Mouse (Mus musculus) left cerebral cortex, adult 9 months (tissue): ENCODE data around the gene Tut4.

ENCODE experiments used
- DNase-seq, 2 experiments: peaks; one replicate each; pipeline ENCODE4 v3.0.0; 2022; ENCODE audit warnings: low spot score in 2 of 2

Tut4 gene

DNA sequence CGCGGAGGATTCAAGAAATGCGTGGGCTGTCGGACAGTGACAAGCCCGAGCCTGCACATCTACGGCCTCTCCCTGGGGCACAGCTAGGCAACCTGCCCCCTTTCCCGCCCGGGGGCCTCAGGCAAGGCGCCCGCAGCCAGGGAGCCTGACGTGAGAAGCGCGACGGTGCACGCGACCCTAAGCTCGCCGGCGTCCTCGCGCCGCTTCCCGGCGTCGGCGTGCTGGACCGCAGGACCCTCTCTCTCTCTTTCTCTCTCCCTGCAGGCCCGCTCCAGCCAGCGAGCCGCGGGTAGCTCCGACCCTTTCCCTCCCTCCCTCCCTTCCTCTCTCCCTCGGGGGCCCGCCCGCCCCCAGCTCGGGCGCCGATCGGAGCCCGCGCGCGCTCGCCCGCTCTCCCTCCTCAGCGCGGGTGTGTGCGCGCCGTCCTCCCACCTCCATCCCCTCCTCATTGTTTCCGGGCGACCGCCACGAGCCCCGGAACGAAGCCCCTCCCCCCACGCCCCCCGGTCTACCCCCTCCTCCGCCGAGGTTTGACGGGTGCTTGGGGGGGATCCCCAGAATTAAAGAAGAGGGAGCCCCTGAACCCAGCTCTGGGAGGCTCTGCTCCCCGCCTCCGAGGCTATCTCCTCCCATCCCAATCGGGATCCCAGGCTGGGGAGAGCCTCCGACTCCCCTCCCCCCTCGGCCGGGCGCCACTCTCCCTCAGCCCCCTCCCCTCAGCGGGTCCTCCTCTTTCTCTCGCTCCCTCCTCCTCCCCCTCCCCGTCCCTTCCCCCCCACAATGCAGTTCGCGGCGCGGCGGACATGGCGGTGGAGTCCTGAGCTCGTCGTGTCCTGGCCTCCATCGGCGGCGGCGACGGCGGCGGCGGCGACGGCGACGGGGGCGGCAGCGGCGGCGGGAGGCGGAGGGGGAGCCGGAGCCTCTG, at the start of gene Tut4:
Gene Tut4 (plus strand): TSS at position 196 of the 925 bp plus-strand sequence.
- peak; percentile 70 to 77 for DNase-seq

DNA sequence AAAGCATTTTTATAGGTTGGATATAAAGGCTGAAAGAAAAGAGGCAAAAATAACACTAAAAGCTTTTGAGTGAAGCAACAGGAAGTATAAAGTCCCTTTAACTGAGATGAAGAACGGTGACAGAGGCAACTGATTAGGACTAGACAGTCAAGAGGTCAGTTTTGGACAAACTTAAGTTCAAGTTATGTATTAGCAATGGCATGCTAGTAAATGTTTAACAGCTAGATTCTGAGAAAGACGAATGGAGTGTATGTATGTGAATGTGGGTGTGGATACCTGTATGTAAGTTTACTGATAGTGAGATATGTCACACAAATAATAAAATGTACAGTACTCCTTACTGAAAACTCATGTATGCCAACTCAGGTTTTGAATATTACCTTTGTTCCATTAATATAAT, 34.6 kb upstream of the Tut4 start:
- no peak for DNase-seq

DNA sequence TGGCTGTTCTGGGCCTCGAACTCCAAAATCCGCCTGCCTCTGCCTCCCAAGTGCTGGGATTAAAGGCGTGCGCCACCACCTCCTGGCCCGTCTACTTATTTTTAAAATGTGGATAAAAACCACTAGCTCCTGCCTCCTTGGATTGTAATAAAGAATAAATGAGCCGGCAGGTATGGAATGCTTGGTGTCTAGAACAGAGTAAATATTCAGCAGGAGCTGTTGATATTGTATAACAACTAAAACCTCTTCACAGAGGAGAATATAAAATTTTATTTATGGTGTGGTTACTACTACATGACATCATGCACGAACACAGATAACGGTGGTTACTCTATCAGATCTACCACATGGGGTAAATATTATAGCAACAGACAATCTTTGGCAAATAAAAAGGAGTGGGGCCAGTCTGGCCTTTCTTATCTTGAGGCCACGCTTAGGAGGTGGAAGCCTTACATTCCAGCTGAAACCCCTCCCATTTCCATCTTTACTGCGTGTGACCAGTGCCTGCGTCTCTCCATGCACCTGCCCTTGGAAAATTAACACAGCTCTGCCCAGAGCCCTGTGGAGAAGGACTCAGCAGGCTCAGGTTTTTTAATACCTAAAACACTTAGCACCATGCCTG, 31.4 kb upstream of the Tut4 start:
- no peak for DNase-seq

DNA sequence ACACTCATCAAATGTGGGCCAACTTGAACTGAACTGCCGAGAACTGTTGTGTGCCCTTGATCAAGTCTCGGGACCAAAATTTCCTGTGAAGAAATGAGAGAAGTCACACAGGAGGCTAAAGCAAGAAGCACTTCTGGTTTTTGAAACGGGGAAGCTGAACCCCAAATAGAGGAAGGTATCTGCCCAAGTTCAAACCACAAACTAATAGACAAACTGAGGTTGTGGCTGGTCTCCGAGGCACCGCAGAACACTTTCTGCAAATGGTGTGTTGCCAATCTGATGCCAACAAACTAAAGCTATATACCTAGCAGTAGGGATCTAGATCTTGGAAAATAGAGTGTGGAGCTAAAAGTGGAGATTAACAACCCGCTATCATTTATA, 30.9 kb upstream of the Tut4 start:
- DNase-seq = no peak

DNA sequence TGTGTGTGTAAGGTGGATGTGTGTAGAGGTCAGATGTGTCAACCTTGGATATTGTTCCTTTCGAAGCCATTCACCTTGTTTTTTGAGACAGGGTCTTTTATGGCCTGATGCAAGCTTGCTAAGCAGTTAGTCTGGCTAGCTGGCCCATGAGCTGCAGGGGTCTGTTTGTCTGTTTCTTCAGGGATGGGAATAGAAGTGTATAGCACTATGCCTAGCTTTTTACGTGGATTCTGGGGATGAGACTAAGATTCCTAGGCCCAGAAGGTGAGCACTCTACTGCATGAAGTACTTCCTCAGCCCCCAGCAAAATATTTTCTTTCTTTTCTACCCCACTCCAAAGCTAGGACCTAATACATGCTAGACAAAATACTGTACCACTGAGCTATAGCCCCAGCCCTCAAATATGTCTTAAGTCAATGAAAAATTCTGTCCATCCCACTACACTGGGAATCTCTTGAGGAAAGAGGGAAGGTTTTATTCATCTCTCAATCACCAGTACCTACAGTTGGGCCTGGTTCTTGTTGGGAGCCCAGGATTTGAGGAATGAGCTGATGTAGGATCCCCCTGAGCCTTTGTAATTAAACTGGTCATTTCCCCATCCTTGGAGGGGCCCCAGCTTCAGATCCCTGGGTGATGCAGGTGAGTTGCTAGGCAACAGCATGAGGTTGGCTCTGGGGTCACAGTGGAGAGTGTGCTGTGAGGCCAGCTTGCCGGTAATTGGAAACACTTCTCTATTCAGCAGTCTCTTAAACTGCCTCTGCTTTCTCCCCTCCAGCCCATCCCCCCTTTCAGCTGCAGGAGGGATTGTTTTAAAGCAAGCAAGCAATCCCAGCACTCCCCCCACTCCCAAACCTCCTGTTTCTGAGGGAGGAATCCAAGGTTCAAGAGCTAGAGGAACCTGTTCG, 28.3 kb upstream of the Tut4 start:
- DNase-seq = no peak

DNA sequence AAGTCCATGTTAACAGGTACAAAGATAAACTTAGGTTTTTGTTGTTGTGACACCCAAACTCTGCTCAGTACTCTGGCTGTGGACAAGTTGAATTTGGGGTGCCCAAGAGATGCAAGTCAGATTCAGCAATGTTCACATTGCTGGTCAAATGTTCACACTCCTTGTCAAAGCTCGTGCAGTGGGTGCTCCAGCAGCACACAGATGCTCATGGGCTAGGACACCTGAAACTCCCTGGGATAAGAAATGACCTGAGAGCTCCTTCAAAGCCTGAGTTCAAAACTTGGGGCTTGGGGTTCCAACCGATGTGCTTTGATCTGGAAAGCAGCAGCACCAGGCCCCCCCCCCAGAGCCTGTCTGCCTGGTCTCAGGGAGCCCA, 27.7 kb upstream of the Tut4 start:
- no peak for DNase-seq

DNA sequence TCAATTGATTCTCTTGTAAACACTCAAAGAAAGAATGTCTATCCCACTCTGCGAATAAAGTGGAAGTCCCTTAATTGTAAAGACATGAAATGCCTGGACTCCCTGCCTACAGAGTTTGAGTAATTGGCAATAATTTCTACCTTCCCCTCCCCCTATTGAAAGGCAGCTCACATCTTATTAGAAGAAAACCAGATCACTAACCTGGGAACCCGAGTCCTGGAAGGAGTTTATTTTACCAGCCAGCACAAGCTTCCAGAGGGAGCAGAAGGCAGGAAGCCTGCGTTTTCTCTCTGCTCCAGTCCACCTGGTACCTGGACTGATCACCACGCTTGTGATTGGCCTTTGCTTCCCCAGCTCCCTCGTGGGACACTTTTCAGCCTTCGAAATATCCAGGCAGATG, 25.9 kb upstream of the Tut4 start:
- DNase-seq = no peak

DNA sequence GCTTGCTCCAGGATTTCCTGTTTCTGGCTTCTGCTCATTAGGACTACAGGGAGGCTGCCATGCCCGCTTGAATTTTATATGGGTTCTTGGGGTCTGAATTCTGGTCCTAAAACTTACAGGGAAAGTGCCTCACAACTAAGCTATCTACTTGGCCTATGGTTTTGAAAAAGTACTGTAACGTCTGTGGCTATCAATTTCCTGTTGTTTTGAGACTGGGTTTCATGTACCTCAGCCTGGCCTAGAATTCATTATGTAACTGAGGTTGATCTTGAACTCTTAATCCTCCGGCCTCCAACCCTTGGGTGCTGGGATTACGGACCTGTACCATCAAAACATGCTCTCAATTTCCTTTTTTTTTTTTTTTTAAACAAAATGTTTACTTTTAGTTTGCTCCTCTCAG, 25.0 kb upstream of the Tut4 start:
- no peak for DNase-seq

DNA sequence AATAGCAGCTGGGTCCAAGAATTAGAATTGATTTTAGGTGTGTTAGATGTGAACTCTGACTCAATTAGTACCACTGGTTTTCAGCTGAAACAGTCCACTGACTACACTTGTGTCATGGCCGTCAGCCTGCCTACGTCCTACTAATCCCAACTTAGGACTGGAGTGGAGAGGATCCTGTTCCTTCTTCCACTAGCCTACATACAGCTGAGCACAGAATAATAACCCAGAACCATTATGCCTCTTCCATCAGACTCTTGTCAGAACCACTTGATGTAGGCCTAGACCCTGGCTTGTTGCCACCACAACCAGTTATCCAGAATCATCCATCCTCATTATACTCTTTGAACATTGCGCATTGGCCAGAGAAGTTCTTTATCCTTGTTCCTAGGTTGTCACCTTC, 24.4 kb upstream of the Tut4 start:
- no peak for DNase-seq

DNA sequence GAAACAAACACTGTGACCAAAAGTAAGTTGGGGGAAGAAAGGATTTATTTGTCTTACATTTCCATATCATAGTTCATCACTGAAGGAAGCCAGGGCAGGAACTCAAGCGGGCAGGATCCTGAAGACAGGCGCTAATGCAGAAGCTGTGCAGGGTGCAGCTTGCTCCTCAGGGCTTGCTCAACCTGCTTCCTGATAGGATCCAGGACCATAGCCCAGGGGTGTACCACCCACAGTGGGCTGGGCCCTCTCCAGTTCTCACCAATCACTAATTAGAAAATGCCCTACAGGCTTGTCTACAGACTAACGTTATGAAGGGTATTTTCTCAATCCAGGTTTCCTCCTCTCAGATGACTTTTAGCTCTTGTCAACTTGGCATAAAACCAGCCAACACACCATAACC, 23.6 kb upstream of the Tut4 start:
- no peak for DNase-seq

DNA sequence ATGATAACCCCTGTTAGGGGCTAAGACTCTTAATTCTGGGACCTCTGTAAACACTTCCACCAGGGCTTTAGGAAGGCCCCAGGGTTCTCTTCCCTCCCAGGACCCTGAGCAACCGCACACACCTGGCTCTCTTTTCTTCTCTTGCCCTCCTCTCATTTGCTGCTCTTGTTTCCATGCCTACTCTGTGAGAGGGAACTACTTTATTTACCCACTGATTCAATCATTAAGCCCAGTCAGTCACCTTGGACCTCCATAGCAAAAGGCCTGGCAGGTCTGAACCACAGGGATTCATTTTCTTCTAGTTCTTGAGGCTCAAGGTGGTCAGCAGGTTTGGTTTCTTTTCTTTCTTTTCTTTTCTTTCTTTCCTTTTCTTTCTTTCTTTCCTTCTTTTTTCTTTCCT, 23.0 kb upstream of the Tut4 start:
- no peak for DNase-seq

DNA sequence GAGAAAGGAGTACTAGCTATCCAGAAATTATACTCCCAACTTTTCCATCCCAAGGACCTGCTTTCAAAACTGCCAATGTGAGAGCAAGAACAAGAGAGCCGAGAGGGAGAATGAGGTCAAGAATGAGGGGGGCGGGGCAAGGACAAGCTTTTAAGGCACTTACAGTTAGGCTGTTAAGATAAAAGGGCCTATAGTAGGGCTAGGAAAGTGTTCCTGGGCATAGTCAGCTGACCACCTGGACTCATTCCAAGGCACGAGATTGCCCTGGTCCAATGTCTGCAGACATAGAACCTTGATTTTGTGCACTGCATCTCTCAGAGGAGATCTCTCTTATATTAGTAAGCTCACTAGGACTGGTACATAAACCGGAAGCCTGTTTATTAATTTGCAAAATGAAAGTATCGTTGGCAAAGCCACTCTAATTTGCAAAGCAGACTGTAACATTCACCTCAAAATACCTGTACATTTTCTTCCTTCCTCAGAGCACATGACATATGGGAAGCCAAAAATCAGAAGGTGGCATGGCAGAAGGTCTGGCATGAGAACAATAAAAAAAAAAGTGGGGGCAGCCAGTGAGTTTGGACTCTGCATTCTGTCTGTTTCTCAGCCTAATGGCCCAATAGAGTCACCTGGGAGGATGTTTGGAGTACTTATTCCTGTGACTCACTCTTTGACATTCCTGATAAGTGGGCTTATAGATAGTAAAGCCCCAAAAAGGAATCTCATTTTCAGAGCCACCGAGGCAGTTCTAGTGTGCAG, 21.0 kb upstream of the Tut4 start:
- DNase-seq = no peak

DNA sequence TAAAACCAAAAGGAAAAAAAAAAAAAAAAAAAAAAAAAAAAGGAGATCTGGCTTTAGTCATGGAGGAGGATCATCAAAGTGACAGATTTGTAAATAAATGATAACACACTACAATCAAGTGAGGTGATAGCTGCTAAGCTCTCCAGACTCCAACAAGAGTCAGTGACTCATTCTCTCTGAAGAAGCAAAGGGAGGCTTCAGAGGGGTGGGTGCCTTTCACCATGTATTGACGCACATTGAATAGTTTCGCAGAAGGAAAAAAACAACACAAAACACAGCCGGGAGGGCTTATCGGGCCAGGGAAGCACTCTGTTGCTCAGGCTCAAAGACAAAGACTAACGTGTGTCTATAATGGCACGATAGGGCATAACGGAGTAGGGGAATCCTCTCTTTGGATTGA, 11.1 kb upstream of the Tut4 start:
- DNase-seq = no peak

DNA sequence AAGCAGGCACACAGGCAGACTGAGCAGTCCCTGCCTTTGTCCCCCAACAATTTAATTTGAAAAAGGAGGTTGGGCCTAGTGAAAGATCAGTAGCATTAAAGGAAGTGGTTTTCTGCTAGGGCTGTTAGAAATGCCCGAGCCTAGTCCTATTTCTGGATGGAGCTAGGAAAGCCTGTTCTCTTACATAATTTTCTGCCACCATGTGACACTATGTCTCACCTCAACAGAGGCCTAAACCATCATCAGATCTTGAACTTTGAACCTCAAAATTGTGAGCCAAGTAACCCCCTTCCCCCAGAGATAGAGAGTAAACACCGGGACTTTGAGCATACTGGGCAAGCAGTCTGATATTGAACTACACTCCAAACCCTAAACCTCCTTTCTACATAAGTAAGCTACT, 3.2 kb upstream of the Tut4 start:
- DNase-seq = no peak

DNA sequence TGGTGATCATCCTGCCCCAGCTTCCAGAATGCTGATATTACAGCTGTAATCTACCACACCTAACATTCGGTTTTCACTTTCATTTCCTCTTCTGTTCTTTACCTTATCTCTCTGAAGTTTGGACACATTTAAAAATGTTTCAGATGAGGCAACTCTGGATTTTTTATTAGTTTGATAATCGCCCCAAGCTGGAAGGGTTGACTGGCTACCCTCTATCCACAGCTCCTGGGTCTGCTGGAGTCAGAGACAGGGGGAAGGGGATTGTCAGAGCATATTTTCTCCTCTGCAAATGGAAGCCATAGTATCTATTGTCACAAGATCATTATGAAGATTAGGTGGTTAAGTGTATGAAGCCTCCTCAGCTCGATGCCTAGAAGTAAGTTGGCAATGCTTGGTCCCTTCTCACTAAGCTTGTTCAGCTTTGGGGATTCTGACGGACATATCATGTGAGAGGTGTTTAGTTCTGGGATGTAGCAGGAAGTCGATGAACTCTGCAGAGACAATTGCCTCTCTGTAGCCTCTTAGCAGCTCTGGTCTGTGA, 955 bp upstream of the Tut4 start:
- peak in 1 of 2 experiments; percentile 2 for DNase-seq

DNA sequence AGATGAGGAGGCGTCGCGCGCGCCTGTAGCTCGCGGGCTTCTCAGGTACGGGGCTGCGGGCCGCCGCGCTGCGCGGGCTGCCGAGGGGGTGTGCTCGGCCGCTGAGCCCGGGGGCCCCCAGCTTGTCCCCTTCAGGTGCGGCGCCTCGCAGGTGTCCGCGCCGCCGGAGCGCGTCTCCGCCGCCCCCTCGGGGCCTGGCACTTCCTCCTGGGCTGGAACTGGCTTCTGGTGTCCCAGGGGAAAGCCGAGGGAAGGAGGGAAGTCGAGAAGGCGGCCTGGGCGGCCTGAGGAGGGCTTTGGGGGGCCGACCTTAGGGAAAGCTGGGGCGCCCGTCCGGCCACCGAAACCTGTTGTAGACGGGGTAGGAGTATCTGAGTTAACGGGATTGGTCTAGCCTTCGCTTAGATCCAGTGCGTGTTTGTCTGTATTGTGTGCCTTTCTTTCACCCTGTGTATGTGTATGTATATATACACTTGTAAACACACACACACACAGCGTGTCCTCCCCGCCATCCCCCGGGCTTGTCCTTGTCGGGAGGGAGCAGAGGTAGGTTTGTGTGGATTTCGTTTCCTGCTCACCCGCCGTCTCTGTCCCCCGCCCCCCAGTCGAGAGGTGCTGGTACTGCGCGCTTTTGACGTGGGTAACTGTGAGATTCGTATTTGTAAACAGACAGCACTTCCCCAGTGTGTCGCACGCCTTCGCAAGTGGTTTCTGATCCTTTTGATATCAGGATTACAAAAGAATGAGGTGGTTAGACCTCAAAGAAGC, 1.1 kb downstream of the Tut4 start:
- DNase-seq = peak; percentile 13 to 53

DNA sequence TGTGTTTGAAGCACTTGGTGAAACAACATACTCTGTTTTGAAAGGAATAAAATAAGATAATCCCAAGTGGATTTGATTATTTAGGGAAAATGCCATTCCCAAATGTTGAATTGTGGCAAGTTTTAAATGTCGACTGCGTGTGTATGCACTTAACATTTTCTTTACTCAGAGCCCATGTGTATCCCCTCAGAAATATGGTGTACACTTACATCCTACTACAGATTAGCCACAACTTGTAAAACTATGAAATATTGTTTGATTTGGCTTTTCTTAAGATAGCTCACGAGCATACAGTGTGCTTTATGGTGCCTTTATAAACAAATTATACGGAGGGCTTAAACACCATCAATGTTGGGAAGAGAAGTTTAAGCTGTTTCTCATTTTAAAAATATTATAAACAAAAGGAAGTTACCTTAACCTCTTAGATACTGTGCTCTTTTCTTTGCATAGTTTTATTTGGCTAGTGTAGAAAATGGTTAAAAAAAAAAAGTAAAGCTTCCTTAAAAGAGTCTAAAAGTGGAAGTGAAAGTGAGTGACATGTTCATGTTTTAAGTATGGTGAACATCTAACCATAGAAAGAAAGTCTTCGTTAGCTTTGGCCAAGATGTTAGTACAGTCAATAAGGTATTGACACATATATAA, 2.2 kb downstream of the Tut4 start:
- DNase-seq = no peak

DNA sequence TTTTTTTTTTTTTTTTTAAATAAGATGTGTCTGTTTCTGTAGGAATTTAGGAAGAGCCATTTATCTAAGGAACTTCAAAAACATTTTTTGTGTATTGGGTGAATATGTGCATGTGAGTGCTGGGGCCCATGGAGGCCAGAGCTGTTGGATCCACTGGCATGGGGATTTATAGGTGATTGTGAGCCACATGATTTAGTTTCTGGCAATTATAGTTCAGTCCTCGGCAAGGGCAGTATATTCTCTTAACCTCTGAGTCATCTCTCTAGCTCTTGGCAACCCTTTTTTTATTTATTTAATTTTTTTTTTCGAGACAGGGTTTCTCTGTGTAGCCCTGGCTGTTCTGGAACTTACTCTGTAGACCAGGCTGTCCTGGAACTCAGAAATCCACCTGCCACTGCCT, 14.4 kb downstream of the Tut4 start:
- no peak for DNase-seq

DNA sequence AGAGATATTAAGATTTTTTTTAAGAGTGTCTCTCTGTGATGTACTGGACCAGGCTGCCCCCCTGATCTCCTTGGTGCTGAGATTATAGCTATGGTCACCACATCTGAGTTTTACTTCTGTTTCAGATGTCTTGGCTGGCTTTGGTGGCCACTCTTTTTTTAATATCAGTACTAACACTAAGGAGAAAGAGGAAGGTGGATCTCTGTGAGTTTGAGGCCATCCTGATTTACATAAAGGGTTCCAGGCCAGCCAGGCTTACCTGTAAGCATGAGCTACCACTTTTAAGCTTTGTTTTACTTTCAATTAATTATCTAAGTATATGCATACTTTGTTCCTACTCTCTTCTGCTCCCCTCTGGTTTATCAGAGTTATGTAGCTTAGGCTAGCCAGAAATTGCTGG, 23.6 kb downstream of the Tut4 start:
- DNase-seq = no peak

DNA sequence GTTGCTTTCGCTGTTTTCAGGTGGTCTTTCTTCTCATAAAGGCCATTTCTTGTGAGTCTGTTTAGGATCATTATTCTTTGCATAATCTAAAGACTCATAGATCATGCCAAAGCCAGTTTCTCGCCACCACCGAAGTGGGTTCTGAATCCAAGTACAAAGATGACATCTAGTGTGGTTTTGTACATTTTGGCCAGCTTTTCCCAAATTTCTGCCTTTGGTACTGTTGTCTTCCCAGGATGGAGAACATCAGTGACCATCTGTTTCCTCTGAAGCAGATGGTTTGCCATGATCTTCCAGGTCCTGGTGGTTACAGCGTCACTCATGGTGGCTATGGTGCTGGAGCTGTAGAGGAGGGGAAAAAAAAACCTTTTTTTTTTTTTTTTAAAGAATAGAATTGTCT, 25.0 kb downstream of the Tut4 start:
- peak in 1 of 2 experiments; percentile 3 for DNase-seq
